Mouse (Mus musculus): Measurements from ENCODE around the gene Slco1a5. TPM values are rescaled to one million over a fixed set of nuclear protein-coding genes. Genes with fewer than 3 reads are reported as not detected.

Gene Slco1a5
- polyA plus RNA-seq, 1 experiment: not detected

- no peaks in the 10 kb centered on the region for H3K4me1 ChIP-seq (ENCODE audit: control insufficient read depth, insufficient read depth, insufficient read length, low read length)
- H3K36me3 ChIP-seq (ENCODE audit: control insufficient read depth, insufficient read depth, low read length): no peaks in the 10 kb centered on the region
- H3K27me3 ChIP-seq (ENCODE audit: control insufficient read depth, insufficient read depth, low read length): no peaks in the 10 kb centered on the region; the same call in 1 of the 2 replicates
- H3K4me3 ChIP-seq (ENCODE audit: low read depth, low read length): no peak overlapping the region
- no peak overlapping the region for H3K27ac ChIP-seq (ENCODE audit: insufficient read depth, low read depth, low read length)
- TF ChIP-seq POLR2A (IDR thresholded peaks at IDR 0.05; ENCODE audit: low read depth, low read length): no peak
- no peak for TF ChIP-seq CTCF (IDR thresholded peaks at IDR 0.05; ENCODE audit: extremely low read depth, insufficient read length, insufficient replicate concordance, low read depth, low read length)
- WGBS: 38% methylated on average over 2 of the region's 2 CpGs
Observed at GRCm38 (mm10) chr6:142339576-142339975, 16.8 kb upstream of the Slco1a5 start.

GRCm38 (mm10) chr6:142338961-142339360 lies 16.2 kb upstream of the Slco1a5 start:
- no peaks in the 10 kb centered on the region; the same call in 1 of the 2 replicates for H3K27me3 ChIP-seq (ENCODE audit: control insufficient read depth, insufficient read depth, low read length)
- WGBS: 64% methylated on average over 2 of the region's 2 CpGs
- TF ChIP-seq CTCF (IDR thresholded peaks at IDR 0.05; ENCODE audit: extremely low read depth, insufficient read length, insufficient replicate concordance, low read depth, low read length): no peak
- TF ChIP-seq POLR2A (IDR thresholded peaks at IDR 0.05; ENCODE audit: low read depth, low read length): no peak
- no peak overlapping the region for H3K27ac ChIP-seq (ENCODE audit: insufficient read depth, low read depth, low read length)
- no peaks in the 10 kb centered on the region for H3K4me1 ChIP-seq (ENCODE audit: control insufficient read depth, insufficient read depth, insufficient read length, low read length)
- no peaks in the 10 kb centered on the region for H3K36me3 ChIP-seq (ENCODE audit: control insufficient read depth, insufficient read depth, low read length)
- H3K4me3 ChIP-seq (ENCODE audit: low read depth, low read length): no peak overlapping the region

DNA sequence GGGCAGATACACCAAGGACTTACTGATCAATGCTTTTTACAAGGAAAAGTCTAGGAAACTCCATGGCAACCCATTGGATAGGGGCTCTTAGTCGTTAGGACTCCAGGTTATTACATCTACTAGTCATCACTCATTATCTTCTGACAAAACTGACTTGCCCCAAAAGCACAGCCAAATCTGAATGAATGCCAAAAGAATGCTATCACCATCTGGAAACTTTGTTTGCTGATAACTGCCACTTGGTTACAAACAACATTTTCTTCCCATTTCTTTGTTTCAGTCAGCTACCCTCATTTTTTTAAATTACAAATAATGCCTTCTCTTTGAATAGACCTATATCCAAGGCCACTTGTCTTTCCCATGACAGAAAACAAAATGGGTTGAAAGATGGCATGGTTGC lies 6.4 kb upstream of the Slco1a5 start:
- no peak overlapping the region for H3K4me3 ChIP-seq (ENCODE audit: low read depth, low read length)
- 50% methylated on average over 1 of the region's 1 CpGs for WGBS
- H3K27ac ChIP-seq (ENCODE audit: insufficient read depth, low read depth, low read length): no peak overlapping the region
- TF ChIP-seq CTCF (IDR thresholded peaks at IDR 0.05; ENCODE audit: extremely low read depth, insufficient read length, insufficient replicate concordance, low read depth, low read length): no peak
- no peak for TF ChIP-seq POLR2A (IDR thresholded peaks at IDR 0.05; ENCODE audit: low read depth, low read length)
- H3K4me1 ChIP-seq (ENCODE audit: control insufficient read depth, insufficient read depth, insufficient read length, low read length): no peaks in the 10 kb centered on the region
- no peaks in the 10 kb centered on the region for H3K27me3 ChIP-seq (ENCODE audit: control insufficient read depth, insufficient read depth, low read length)
- no peaks in the 10 kb centered on the region for H3K36me3 ChIP-seq (ENCODE audit: control insufficient read depth, insufficient read depth, low read length)

GRCm38 (mm10) chr6:142326598-142326997 lies 3.8 kb upstream of the Slco1a5 start:
- no peak overlapping the region for H3K4me3 ChIP-seq (ENCODE audit: low read depth, low read length)
- 61% methylated on average over 3 of the region's 3 CpGs for WGBS
- no peaks in the 10 kb centered on the region for H3K27me3 ChIP-seq (ENCODE audit: control insufficient read depth, insufficient read depth, low read length)
- TF ChIP-seq CTCF (IDR thresholded peaks at IDR 0.05; ENCODE audit: extremely low read depth, insufficient read length, insufficient replicate concordance, low read depth, low read length): no peak
- TF ChIP-seq POLR2A (IDR thresholded peaks at IDR 0.05; ENCODE audit: low read depth, low read length): no peak
- H3K27ac ChIP-seq (ENCODE audit: insufficient read depth, low read depth, low read length): no peak overlapping the region
- no peaks in the 10 kb centered on the region for H3K36me3 ChIP-seq (ENCODE audit: control insufficient read depth, insufficient read depth, low read length)
- H3K4me1 ChIP-seq (ENCODE audit: control insufficient read depth, insufficient read depth, insufficient read length, low read length): no peaks in the 10 kb centered on the region

DNA sequence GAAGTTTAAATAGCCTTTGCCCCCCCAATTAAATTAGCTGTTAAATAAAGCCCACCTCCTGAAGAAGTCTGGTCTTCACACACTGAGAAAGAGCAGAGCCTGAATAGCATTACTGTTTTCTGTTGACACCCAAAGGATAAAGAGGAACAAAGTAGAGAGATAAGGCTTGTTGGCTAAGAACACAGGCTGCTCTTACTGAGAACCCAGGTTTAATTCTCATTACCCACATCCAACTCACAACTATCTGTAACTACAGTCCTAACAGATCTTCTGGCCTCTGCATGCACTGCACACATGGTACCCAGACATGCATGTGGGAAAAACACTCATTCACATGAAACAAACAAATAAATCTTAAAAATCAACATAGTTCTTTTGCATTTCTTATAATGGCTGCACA lies 5.7 kb downstream of the Slco1a5 start:
- no peaks in the 10 kb centered on the region for H3K4me1 ChIP-seq (ENCODE audit: control insufficient read depth, insufficient read depth, insufficient read length, low read length)
- no peak overlapping the region for H3K4me3 ChIP-seq (ENCODE audit: low read depth, low read length)
- no peaks in the 10 kb centered on the region for H3K27me3 ChIP-seq (ENCODE audit: control insufficient read depth, insufficient read depth, low read length)
- no peak overlapping the region for H3K27ac ChIP-seq (ENCODE audit: insufficient read depth, low read depth, low read length)
- no peak for TF ChIP-seq CTCF (IDR thresholded peaks at IDR 0.05; ENCODE audit: extremely low read depth, insufficient read length, insufficient replicate concordance, low read depth, low read length)
- H3K36me3 ChIP-seq (ENCODE audit: control insufficient read depth, insufficient read depth, low read length): no peaks in the 10 kb centered on the region

- H3K27me3 ChIP-seq (ENCODE audit: control insufficient read depth, insufficient read depth, low read length): no peaks in the 10 kb centered on the region
- WGBS: 74% methylated on average over 5 of the region's 5 CpGs
- no peak overlapping the region for H3K27ac ChIP-seq (ENCODE audit: insufficient read depth, low read depth, low read length)
- no peaks in the 10 kb centered on the region for H3K4me1 ChIP-seq (ENCODE audit: control insufficient read depth, insufficient read depth, insufficient read length, low read length)
- no peaks in the 10 kb centered on the region for H3K36me3 ChIP-seq (ENCODE audit: control insufficient read depth, insufficient read depth, low read length)
- H3K4me3 ChIP-seq (ENCODE audit: low read depth, low read length): no peak overlapping the region
- no peak for TF ChIP-seq POLR2A (IDR thresholded peaks at IDR 0.05; ENCODE audit: low read depth, low read length)
- TF ChIP-seq CTCF (IDR thresholded peaks at IDR 0.05; ENCODE audit: extremely low read depth, insufficient read length, insufficient replicate concordance, low read depth, low read length): no peak
Observed at GRCm38 (mm10) chr6:142314285-142314684, 8.5 kb downstream of the Slco1a5 start.

GRCm38 (mm10) chr6:142305076-142305475 lies 17.7 kb downstream of the Slco1a5 start:
- H3K27ac ChIP-seq (ENCODE audit: insufficient read depth, low read depth, low read length): no peak overlapping the region
- no peaks in the 10 kb centered on the region for H3K27me3 ChIP-seq (ENCODE audit: control insufficient read depth, insufficient read depth, low read length)
- no peaks in the 10 kb centered on the region for H3K4me1 ChIP-seq (ENCODE audit: control insufficient read depth, insufficient read depth, insufficient read length, low read length)
- H3K36me3 ChIP-seq (ENCODE audit: control insufficient read depth, insufficient read depth, low read length): no peaks in the 10 kb centered on the region
- TF ChIP-seq POLR2A (IDR thresholded peaks at IDR 0.05; ENCODE audit: low read depth, low read length) (no peak), CTCF (IDR thresholded peaks at IDR 0.05; ENCODE audit: extremely low read depth, insufficient read length, insufficient replicate concordance, low read depth, low read length) (no peak)
- no peak overlapping the region for H3K4me3 ChIP-seq (ENCODE audit: low read depth, low read length)

DNA sequence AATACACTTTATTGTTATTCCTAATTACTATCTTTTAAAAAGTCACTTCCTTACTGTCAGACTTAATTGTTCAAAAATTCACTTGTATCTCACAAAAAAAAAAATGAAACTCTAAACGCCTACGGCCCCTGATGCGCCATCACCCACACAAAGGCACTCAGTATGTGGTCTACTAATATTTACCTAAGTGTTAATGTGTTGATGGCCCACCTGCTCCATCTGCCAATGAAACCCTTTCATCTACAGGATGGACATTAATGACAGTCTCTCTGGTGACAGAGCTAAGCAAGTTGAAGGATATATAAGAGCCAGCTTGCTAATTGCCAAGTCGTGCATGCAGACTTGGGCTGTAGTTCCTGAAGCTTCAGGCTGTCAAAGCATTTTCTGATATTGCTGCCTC lies 24.7 kb downstream of the Slco1a5 start, which contains the start of gene Iapp:
Gene Iapp (plus strand): TSS at position 326 of the 400 bp plus-strand sequence.
- H3K4me3 ChIP-seq (ENCODE audit: low read depth, low read length): no peak within 1 kb of the TSS
- 42% methylated on average over 4 of the region's 4 CpGs for WGBS
- H3K4me1 ChIP-seq (ENCODE audit: control insufficient read depth, insufficient read depth, insufficient read length, low read length): no peaks in the 10 kb centered on the region
- TF ChIP-seq POLR2A (IDR thresholded peaks at IDR 0.05; ENCODE audit: low read depth, low read length) (no peak), CTCF (IDR thresholded peaks at IDR 0.05; ENCODE audit: extremely low read depth, insufficient read length, insufficient replicate concordance, low read depth, low read length) (no peak)
- H3K36me3 ChIP-seq (ENCODE audit: control insufficient read depth, insufficient read depth, low read length): no peaks in the 10 kb centered on the region
- H3K27ac ChIP-seq (ENCODE audit: insufficient read depth, low read depth, low read length): no peak within 1 kb of the TSS
- H3K27me3 ChIP-seq (ENCODE audit: control insufficient read depth, insufficient read depth, low read length): no peaks in the 10 kb centered on the region

Data from small intestine, adult 2 months (tissue).